Mouse (Mus musculus): Measurements from ENCODE around the gene Ndufs2.

The Ndufs2 gene

GRCm38 (mm10) chr1:171231844-171232243 lies 19.3 kb downstream of the Ndufs2 start:
- DNase-seq (ENCODE audit: low spot score): no peak

GRCm38 (mm10) chr1:171230215-171230614 lies 21.0 kb downstream of the Ndufs2 start:
- DNase-seq (ENCODE audit: low spot score): no peak

GRCm38 (mm10) chr1:171229750-171230149 lies 21.4 kb downstream of the Ndufs2 start:
- no peak for DNase-seq (ENCODE audit: low spot score)

- peak; percentile 19 for DNase-seq (ENCODE audit: low spot score)
Observed at GRCm38 (mm10) chr1:171227879-171228278, 23.3 kb downstream of the Ndufs2 start.

GRCm38 (mm10) chr1:171226780-171227179 lies 24.4 kb downstream of the Ndufs2 start:
- DNase-seq (ENCODE audit: low spot score): peak; percentile 10

GRCm38 (mm10) chr1:171224857-171225256 lies 26.3 kb downstream of the Ndufs2 start, which contains the start of gene Apoa2:
Gene Apoa2 (plus strand): TSS chr1:171225054.
- peak; percentile 87 for DNase-seq (ENCODE audit: low spot score)

- peak; percentile 85 for DNase-seq (ENCODE audit: low spot score)
Observed at GRCm38 (mm10) chr1:171223796-171224195, 27.4 kb downstream of the Ndufs2 start.

GRCm38 (mm10) chr1:171223168-171223567 lies 28.0 kb downstream of the Ndufs2 start:
- DNase-seq (ENCODE audit: low spot score): peak; percentile 17

GRCm38 (mm10) chr1:171222238-171223155 lies 28.7 kb downstream of the Ndufs2 start, which contains the start of gene Tomm40l:
Gene Tomm40l (minus strand): TSS chr1:171222514.
- peak; percentile 98 for DNase-seq (ENCODE audit: low spot score)

GRCm38 (mm10) chr1:171221281-171222193 lies 29.7 kb downstream of the Ndufs2 start:
- DNase-seq (ENCODE audit: low spot score): no peak

GRCm38 (mm10) chr1:171220871-171221270 lies 30.3 kb downstream of the Ndufs2 start:
- peak; percentile 69 for DNase-seq (ENCODE audit: low spot score)

GRCm38 (mm10) chr1:171216241-171216955 lies 34.8 kb downstream of the Ndufs2 start:
- DNase-seq (ENCODE audit: low spot score): no peak

- no peak for DNase-seq (ENCODE audit: low spot score)
Observed at GRCm38 (mm10) chr1:171213801-171214496, 37.2 kb downstream of the Ndufs2 start, which contains the start of gene Nr1i3. Gene Nr1i3 (plus strand): TSS chr1:171213970.

GRCm38 (mm10) chr1:171212854-171213253 lies 38.3 kb downstream of the Ndufs2 start:
- DNase-seq (ENCODE audit: low spot score): no peak

- no peak for DNase-seq (ENCODE audit: low spot score)
Observed at GRCm38 (mm10) chr1:171209409-171209808, 41.8 kb downstream of the Ndufs2 start.

- no peak for DNase-seq (ENCODE audit: low spot score)
Observed at GRCm38 (mm10) chr1:171205704-171206493, 45.3 kb downstream of the Ndufs2 start.

- DNase-seq (ENCODE audit: low spot score): peak; percentile 66
Observed at GRCm38 (mm10) chr1:171204249-171204644, 46.9 kb downstream of the Ndufs2 start.

- no peak for DNase-seq (ENCODE audit: low spot score)
Observed at GRCm38 (mm10) chr1:171203471-171204248, 47.5 kb downstream of the Ndufs2 start.

- DNase-seq (ENCODE audit: low spot score): no peak
Observed at GRCm38 (mm10) chr1:171200769-171201168, 50.4 kb downstream of the Ndufs2 start.

All from yolk sac, embryonic 10.5 days (tissue).